Mouse (Mus musculus) embryonic facial prominence, embryonic 13.5 days (tissue): ENCODE results near the gene Mgat4a. TPM values are rescaled to one million over a fixed set of nuclear protein-coding genes. Genes with fewer than 3 reads are reported as not detected.

Experiments
- ATAC-seq: fragments of 200-750 bp; cut with Nextera tagmentation; 2 replicates; pipeline ENCODE4 v1.8.0; 2017; ENCODE audit warnings: low read depth; ENCODE audit not compliant: insufficient number of reproducible peaks, insufficient read depth, low FRiP score, low TSS enrichment
- H3K27ac ChIP-seq: fragments of 300-500 bp; sonication (generic); 2 replicates; pipeline ENCODE4 v1.5.1; 2015; ENCODE audit warnings: moderate library complexity, mild to moderate bottlenecking, inconsistent platforms
- H3K27me3 ChIP-seq: fragments of 300-500 bp; sonication (generic); 2 replicates; pipeline ENCODE4 v1.6.1; 2015; ENCODE audit warnings: mild to moderate bottlenecking, inconsistent platforms
- H3K36me3 ChIP-seq: fragments of 300-500 bp; sonication (generic); 2 replicates; pipeline ENCODE4 v1.6.1; 2015; ENCODE audit warnings: mild to moderate bottlenecking, inconsistent platforms
- H3K4me1 ChIP-seq: fragments of 300-500 bp; sonication (generic); 2 replicates; pipeline ENCODE4 v1.6.1; 2015; ENCODE audit warnings: inconsistent platforms
- H3K4me2 ChIP-seq: fragments of 300-500 bp; sonication (generic); 2 replicates; pipeline ENCODE4 v1.6.1; 2015; ENCODE audit warnings: moderate library complexity, mild to moderate bottlenecking, inconsistent platforms
- H3K4me3 ChIP-seq: fragments of 300-500 bp; sonication (generic); 2 replicates; pipeline ENCODE4 v1.5.1; 2015; ENCODE audit warnings: mild to moderate bottlenecking, inconsistent platforms
- H3K9ac ChIP-seq: fragments of 300-500 bp; sonication (generic); 2 replicates; pipeline ENCODE4 v1.6.1; 2015; ENCODE audit warnings: mild to moderate bottlenecking, inconsistent platforms
- H3K9me3 ChIP-seq: fragments of 300-500 bp; sonication (generic); 2 replicates; pipeline ENCODE4 v1.6.1; 2016; ENCODE audit warnings: inconsistent platforms
- WGBS: fragments of 180-500 bp; shearing (Covaris S2); methylation state at CpG from one replicate; pipeline ENCODE4 v1.1.7; 2015; ENCODE audit warnings: mixed read lengths; 5-methylcytosine and 5-hydroxymethylcytosine counted together
- polyA plus RNA-seq: library from polyadenylated mRNA; unstranded; fragments of >200 nt; fragmentation: Nextera tagmentation; extraction: Ambion mirVana; gene quantifications from 2 replicates; pipeline ENCODE4 v1.2.1, GENCODE M21; 2015

Mgat4a gene
- polyA plus RNA-seq, 1 experiment from 2014 or later = 5.4 TPM

DNA sequence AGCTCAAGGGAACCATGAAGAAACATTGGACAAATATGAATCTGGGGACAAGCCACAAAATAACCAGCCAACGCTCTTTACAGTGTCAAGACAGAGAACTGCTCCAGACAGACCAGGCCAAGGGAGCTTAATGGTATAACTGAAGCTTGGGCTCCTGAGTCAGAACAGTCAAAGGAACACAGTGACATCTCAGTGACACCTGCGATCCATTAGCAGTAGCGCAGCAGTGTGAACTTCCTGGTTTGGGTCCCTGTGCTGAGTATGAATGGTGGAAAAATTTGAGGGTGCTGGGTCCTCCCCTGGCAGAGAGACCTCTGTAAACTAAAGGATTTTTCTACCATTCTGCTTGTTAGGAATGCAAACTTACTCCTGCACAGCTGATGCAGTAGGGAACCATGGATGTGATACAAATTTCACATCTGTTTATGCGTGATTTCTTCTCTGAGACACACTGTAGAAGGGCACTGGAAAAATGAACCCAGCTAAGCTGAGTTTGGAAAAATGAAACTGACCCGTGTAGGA lies 50.1 kb downstream of the Mgat4a start:
- H3K9ac ChIP-seq = no peak overlapping the region
- no peaks in the 10 kb centered on the region for H3K27me3 ChIP-seq
- ATAC-seq = no peak
- H3K4me3 ChIP-seq = no peak overlapping the region
- no peak overlapping the region for H3K4me2 ChIP-seq
- no peak overlapping the region for H3K27ac ChIP-seq
- WGBS = 74% methylated on average over 5 of the region's 5 CpGs
- H3K36me3 ChIP-seq = no peaks in the 10 kb centered on the region; the same call in none of the 2 replicates
- no peaks in the 10 kb centered on the region for H3K9me3 ChIP-seq
- H3K4me1 ChIP-seq = no peaks in the 10 kb centered on the region

DNA sequence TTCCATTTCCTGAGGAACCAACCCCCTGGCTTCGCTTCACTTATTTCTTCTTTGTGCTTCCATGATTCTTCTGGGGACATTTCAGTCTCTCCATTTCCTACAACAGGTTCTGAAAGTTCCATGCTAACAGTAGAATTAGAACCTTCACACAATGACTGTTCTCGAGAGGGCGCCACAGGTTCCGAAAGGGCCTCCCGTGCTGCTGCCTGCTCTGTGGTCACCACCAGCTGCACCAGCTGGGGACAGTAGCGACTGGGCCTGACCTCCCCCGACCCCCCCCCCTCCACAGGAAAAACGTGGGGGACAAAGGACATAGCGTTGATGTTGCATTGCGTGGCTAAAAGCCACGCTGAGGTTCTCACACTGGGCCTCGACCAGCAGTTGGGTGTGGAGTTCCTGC lies 52.3 kb downstream of the Mgat4a start:
- Histone ChIP-seq H3K9me3 (no peaks in the 10 kb centered on the region), H3K27ac (no peak overlapping the region), H3K4me3 (no peak overlapping the region), H3K36me3 (no peaks in the 10 kb centered on the region; the same call in none of the 2 replicates), H3K4me1 (no peaks in the 10 kb centered on the region), H3K9ac (no peak overlapping the region), H3K27me3 (no peaks in the 10 kb centered on the region), H3K4me2 (no peak overlapping the region)
- 84% methylated on average over 12 of the region's 12 CpGs for WGBS
- no peak for ATAC-seq

DNA sequence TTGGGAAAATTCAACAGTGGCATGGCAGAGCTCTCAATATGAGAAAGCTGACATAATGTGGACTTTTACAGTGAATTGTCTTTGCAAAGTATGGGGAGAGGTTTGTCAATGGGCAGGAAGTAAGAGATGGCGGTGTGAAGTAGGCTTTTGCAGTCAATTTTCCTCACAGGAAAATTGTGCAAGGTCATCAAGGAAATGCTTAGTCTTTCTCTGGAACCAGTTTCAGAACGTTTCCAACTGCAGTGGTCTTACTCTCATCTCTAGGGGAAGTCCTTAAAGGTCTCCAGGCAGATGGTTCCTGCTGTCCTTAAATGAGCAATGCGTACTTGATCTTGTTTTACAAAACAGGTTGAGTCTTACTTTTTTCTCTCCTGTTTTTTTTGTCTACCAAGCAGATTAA lies 53.8 kb downstream of the Mgat4a start:
- WGBS = 78% methylated on average over 3 of the region's 3 CpGs
- ATAC-seq = no peak

DNA sequence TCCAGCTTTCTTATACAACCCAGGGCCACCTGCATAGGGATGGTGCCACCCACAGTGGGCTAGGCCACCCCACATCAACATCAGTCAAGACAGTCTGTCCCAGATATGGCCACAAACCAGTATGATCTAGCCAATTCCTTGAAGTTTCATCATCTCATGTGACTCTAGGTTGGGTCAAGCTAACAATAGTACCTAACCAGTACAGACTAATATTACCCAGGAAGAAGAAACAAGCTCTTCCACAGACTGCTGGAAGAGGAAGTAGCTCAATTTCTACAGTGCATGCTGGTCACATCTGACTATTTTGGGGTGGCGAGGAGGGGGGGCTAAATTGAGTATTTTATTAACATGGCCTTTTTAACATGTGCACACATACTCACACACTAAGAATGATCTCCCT lies 54.4 kb downstream of the Mgat4a start:
- H3K9me3 ChIP-seq = no peaks in the 10 kb centered on the region
- H3K9ac ChIP-seq = no peak overlapping the region
- WGBS = 87% methylated on average over 1 of the region's 1 CpGs
- no peaks in the 10 kb centered on the region for H3K4me1 ChIP-seq
- no peak for ATAC-seq
- H3K36me3 ChIP-seq = no peaks in the 10 kb centered on the region; the same call in none of the 2 replicates
- no peaks in the 10 kb centered on the region for H3K27me3 ChIP-seq
- H3K27ac ChIP-seq = no peak overlapping the region
- H3K4me3 ChIP-seq = no peak overlapping the region
- H3K4me2 ChIP-seq = no peak overlapping the region

More for the DNA sequence above, 53.8 kb downstream of the Mgat4a start:
- Histone ChIP-seq H3K4me1 (no peaks in the 10 kb centered on the region), H3K27ac (no peak overlapping the region), H3K4me3 (no peak overlapping the region), H3K4me2 (no peak overlapping the region), H3K27me3 (no peaks in the 10 kb centered on the region), H3K9me3 (no peaks in the 10 kb centered on the region), H3K36me3 (no peaks in the 10 kb centered on the region; the same call in none of the 2 replicates), H3K9ac (no peak overlapping the region)

DNA sequence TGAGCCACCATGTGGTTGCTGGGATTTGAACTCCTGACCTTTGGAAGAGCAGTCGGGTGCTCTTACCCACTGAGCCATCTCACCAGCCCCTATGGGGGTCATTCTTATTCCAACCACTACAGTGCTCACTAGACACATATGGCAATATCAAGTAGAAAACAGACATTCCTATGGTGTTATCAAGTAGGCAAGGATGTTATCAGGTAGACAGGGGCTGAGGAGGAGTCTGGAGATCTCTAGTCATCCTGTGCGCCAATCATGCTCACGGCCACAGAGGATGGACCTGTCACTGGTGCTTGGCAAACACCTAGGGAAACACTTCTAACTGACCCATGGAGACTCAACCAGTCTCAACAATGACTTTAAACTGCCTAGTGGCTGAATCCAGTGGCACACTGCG lies 56.2 kb downstream of the Mgat4a start:
- Histone ChIP-seq H3K9me3 (no peaks in the 10 kb centered on the region), H3K9ac (no peak overlapping the region), H3K4me3 (no peak overlapping the region), H3K4me2 (no peak overlapping the region), H3K27ac (no peak overlapping the region), H3K36me3 (no peaks in the 10 kb centered on the region; the same call in none of the 2 replicates), H3K4me1 (no peaks in the 10 kb centered on the region), H3K27me3 (no peaks in the 10 kb centered on the region)
- no peak for ATAC-seq
- 91% methylated on average over 4 of the region's 4 CpGs for WGBS

DNA sequence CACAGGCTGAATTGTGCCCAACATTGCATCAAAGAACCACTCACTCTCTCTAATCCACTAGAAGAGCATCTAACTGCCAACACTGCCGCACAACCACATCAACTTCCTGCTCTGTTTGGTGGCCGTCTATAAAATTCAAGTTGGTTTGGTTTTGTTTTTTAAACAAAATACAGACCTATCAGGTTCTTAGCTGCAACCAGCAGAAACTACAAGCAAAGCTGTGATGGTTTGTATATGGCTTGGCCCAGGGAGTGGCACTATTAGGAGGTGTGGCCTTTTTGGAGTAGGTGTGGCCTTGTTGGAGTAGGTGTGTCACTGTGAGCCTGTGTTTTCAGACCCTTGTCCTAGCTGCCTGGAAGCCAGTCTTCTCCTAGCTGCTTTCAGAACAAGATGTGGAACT lies 59.5 kb downstream of the Mgat4a start:
- no peak overlapping the region for H3K4me3 ChIP-seq
- no peak for ATAC-seq
- no peaks in the 10 kb centered on the region for H3K4me1 ChIP-seq
- no peak overlapping the region for H3K4me2 ChIP-seq
- no peaks in the 10 kb centered on the region for H3K9me3 ChIP-seq
- no peak overlapping the region for H3K27ac ChIP-seq
- WGBS = 83% methylated on average over 2 of the region's 2 CpGs
- no peaks in the 10 kb centered on the region for H3K27me3 ChIP-seq
- no peak overlapping the region for H3K9ac ChIP-seq
- no peaks in the 10 kb centered on the region for H3K36me3 ChIP-seq

DNA sequence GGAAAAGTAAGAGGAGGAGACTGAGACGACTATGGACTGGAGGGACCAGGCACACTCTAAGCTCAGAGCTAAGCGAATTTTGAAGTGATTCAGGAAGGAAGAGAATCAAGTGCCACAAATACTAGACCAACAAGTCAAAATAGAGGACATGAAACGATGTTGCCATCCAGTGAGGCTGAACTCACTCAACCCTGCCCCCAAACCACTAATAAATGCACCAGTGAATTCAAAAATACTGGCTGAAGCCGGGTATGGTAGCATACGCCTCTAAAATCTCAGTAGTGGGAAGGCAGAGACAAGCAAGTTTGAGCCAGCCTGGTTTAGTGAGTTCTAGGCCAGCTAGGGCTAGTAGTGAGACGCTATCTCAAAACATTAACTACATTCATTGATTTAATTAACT lies 60.1 kb downstream of the Mgat4a start:
- ATAC-seq = no peak

DNA sequence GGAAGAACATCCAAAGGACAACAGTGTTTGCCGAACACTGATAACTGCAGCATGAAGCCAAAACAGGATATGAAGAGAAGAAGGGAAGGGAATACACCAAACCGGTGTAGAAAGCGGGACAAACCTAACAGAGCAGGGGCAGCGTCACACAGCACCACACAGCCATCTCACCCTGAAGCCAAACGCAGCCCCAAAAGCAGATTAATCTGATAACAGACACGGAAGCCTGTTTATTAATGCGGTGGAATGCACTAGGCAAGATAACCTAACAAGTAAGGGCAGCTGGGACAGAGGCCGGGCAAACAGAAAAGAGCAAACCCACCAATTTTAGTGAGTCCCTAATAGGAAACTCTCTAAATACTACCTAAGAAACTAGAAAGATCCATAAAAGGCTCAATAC lies 61.1 kb downstream of the Mgat4a start:
- Histone ChIP-seq H3K9ac (no peak overlapping the region), H3K4me3 (no peak overlapping the region), H3K4me1 (no peaks in the 10 kb centered on the region), H3K4me2 (no peak overlapping the region), H3K36me3 (no peaks in the 10 kb centered on the region), H3K27me3 (no peaks in the 10 kb centered on the region), H3K9me3 (no peaks in the 10 kb centered on the region), H3K27ac (no peak overlapping the region)
- no peak for ATAC-seq
- 80% methylated on average over 8 of the region's 8 CpGs for WGBS

More for the DNA sequence above, 60.1 kb downstream of the Mgat4a start:
- Histone ChIP-seq H3K4me3 (no peak overlapping the region), H3K27ac (no peak overlapping the region), H3K9me3 (no peaks in the 10 kb centered on the region), H3K4me2 (no peak overlapping the region), H3K36me3 (no peaks in the 10 kb centered on the region), H3K9ac (no peak overlapping the region), H3K27me3 (no peaks in the 10 kb centered on the region), H3K4me1 (no peaks in the 10 kb centered on the region)
- WGBS = 75% methylated on average over 6 of the region's 6 CpGs

DNA sequence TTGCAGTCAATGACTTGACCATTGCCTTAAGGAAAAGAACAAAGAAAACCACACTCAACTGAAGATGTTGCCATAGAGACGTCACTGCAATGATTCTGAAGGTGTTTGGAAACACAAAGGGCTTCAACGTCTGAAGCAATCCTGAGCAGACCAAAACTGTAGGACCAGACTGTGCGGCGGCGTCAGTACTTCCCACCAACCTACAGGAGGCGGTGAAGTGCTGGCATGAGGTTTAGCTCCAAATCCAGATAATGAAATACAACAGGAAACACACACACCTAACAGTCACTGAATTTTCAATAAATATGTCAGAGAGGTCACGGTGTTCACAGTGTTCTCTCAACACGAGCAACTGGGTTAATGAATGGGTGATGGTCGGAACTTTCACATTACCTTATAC lies 61.7 kb downstream of the Mgat4a start:
- H3K9me3 ChIP-seq = no peaks in the 10 kb centered on the region
- no peaks in the 10 kb centered on the region for H3K4me1 ChIP-seq
- ATAC-seq = no peak
- H3K4me2 ChIP-seq = no peak overlapping the region
- H3K9ac ChIP-seq = no peak overlapping the region
- H3K27me3 ChIP-seq = no peaks in the 10 kb centered on the region
- 82% methylated on average over 9 of the region's 9 CpGs for WGBS
- no peaks in the 10 kb centered on the region for H3K36me3 ChIP-seq
- no peak overlapping the region for H3K4me3 ChIP-seq
- H3K27ac ChIP-seq = no peak overlapping the region

DNA sequence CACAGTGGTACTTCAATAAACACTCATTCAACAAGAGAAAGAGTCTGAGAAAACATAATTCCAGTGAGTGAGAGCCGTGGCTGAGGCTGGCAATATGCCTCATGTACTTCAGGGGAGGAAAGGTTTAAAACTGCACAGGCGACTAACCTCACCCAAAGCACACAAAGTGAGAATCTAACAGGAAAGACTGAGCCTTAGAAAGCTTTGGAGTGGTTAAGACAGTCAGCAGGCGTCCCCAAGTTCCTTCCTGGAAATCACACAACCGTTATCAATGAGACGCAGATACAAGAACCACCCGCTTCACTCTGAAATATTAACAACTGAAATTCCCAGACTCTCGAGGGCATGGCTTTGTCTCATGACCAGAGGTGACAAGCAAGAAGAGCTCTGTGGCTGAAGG lies 62.4 kb downstream of the Mgat4a start:
- Histone ChIP-seq H3K36me3 (no peaks in the 10 kb centered on the region), H3K27me3 (no peaks in the 10 kb centered on the region), H3K27ac (no peak overlapping the region), H3K4me3 (no peak overlapping the region), H3K9ac (no peak overlapping the region), H3K4me1 (no peaks in the 10 kb centered on the region), H3K4me2 (no peak overlapping the region), H3K9me3 (no peaks in the 10 kb centered on the region)
- ATAC-seq = no peak
- 80% methylated on average over 7 of the region's 7 CpGs for WGBS

DNA sequence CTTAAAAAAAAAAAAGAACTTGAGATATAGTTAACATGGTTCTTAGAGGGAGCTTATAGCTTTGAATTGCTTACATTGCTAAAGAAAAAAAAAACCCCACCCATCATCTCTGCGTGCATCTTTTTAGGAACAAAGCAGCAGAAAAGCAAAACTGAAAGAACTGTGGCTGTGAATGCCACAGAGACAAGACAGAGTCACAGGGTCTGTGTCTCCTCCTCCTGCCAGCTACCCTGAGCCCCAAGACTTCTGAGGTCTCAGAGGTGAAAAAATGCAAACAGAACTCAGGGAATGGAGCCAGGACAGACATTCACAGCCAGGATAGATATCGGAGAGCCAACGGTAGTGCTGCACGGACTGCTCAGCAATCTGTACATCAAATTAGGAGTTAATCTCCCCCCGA lies 62.9 kb downstream of the Mgat4a start:
- H3K9ac ChIP-seq = no peak overlapping the region
- no peak overlapping the region for H3K27ac ChIP-seq

DNA sequence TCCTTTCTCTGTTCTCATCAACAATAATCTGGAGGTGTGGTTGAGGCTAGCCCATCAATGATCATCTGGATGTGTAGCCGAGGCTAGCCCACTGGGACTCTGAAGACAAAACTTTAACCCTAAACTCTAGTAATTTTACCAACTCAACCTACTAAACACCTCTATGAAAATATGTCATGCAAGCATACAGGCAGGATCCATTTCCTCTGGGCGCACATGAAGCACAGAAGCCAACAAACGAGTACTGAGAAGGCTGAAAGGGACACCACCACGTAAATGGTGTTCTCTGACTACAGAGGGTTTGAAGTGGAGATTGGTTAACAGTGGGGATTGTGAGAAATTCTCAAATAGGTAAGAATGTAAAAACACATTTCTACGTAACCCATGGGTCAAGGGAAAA lies 63.6 kb downstream of the Mgat4a start:
- Histone ChIP-seq H3K27me3 (no peaks in the 10 kb centered on the region), H3K9ac (no peak overlapping the region), H3K36me3 (no peaks in the 10 kb centered on the region), H3K27ac (no peak overlapping the region), H3K4me2 (no peak overlapping the region), H3K4me1 (0 out of 2 replicates have a peak, but pooled peaks cover 4% of the 10 kb centered on the region), H3K9me3 (no peaks in the 10 kb centered on the region), H3K4me3 (no peak overlapping the region)
- no peak for ATAC-seq
- 91% methylated on average over 5 of the region's 5 CpGs for WGBS

More for the DNA sequence above, 62.9 kb downstream of the Mgat4a start:
- Histone ChIP-seq H3K36me3 (no peaks in the 10 kb centered on the region), H3K4me1 (0 out of 2 replicates have a peak, but pooled peaks cover 4% of the 10 kb centered on the region), H3K27me3 (no peaks in the 10 kb centered on the region), H3K4me2 (no peak overlapping the region), H3K9me3 (no peaks in the 10 kb centered on the region), H3K4me3 (no peak overlapping the region)
- no peak for ATAC-seq
- 76% methylated on average over 5 of the region's 5 CpGs for WGBS
